Mouse (Mus musculus) mouse trophoblast stem cell (cell line): Measurements from ENCODE around the gene Flna.

Experiments
- in situ Hi-C, 2 experiments: fragments of 300-500 bp; cut with MseI, MboI; formaldehyde crosslinking; loops; 2 replicates in 1 of 2; 3 replicates in 1 of 2; pipeline ENCODE4 v1.15.1; 2025

The Flna gene

GRCm38 (mm10) chrX:74249615-74250014 is at the start of gene Flna:
Flna (minus strand) TSS chrX:74249820.
- in situ Hi-C loops = loop anchor here in 1 of 2 experiments (10.0 kb wide), 1 partner anchor 165 kb away; no protein-coding TSS in a partner anchor

- in situ Hi-C loops = no loop called here
These were observed 48.7 kb upstream of the Flna start for GRCm38 (mm10) chrX:74298348-74298747.

GRCm38 (mm10) chrX:74296538-74297448 is 47.2 kb upstream of the Flna start, which contains the start of gene Atp6ap1:
Atp6ap1 (plus strand) TSS chrX:74297097.
- in situ Hi-C loops = no loop called here

- in situ Hi-C loops = no loop called here
These were observed 43.8 kb upstream of the Flna start for GRCm38 (mm10) chrX:74293431-74293830.

- in situ Hi-C loops = no loop called here
These were observed 33.4 kb upstream of the Flna start for GRCm38 (mm10) chrX:74283092-74283437.

- in situ Hi-C loops = no loop called here
These were observed 32.9 kb upstream of the Flna start for GRCm38 (mm10) chrX:74282395-74283091.

GRCm38 (mm10) chrX:74281732-74282394 is 32.2 kb upstream of the Flna start, which contains the start of the genes Taz and Dnase1l1:
Taz (plus strand) TSS chrX:74281912.
Dnase1l1 (minus strand) TSS chrX:74282337.
- in situ Hi-C loops = no loop called here

- in situ Hi-C loops = no loop called here
These were observed 31.6 kb upstream of the Flna start for GRCm38 (mm10) chrX:74281041-74281731.

GRCm38 (mm10) chrX:74277916-74278315 is 28.3 kb upstream of the Flna start:
- in situ Hi-C loops = no loop called here

GRCm38 (mm10) chrX:74273422-74274322 is 24.1 kb upstream of the Flna start:
- in situ Hi-C loops = no loop called here

- in situ Hi-C loops = no loop called here
These were observed 21.4 kb upstream of the Flna start for GRCm38 (mm10) chrX:74270902-74271551.

- in situ Hi-C loops = no loop called here
These were observed 20.7 kb upstream of the Flna start, which contains the start of gene Rpl10 for GRCm38 (mm10) chrX:74270062-74270901. Rpl10 (plus strand) TSS chrX:74270812.

GRCm38 (mm10) chrX:74269736-74270061 is 20.1 kb upstream of the Flna start:
- in situ Hi-C loops = no loop called here

GRCm38 (mm10) chrX:74257746-74258145 is 8.1 kb upstream of the Flna start:
- in situ Hi-C loops = no loop called here

GRCm38 (mm10) chrX:74254888-74255565 is 5.4 kb upstream of the Flna start:
- in situ Hi-C loops = no loop called here

- in situ Hi-C loops = no loop called here
These were observed 4.7 kb upstream of the Flna start, which contains the start of gene Emd for GRCm38 (mm10) chrX:74254153-74254887. Emd (plus strand) TSS chrX:74254687.

GRCm38 (mm10) chrX:74248651-74249050 is 969 bp downstream of the Flna start:
- in situ Hi-C loops = loop anchor here in 1 of 2 experiments (10.0 kb wide), 1 partner anchor 166 kb away; no protein-coding TSS in a partner anchor
